ENCODE assay signal across 20 mouse cellular contexts in genomic region chr14:78347715-78348114, GRCm38 (mm10). TPM values are rescaled to one million over a fixed set of nuclear protein-coding genes. Genes with fewer than 3 reads are reported as not detected.
DNase-seq lines count a peak whose midpoint lies in the region; ATAC-seq and TF ChIP-seq lines count a peak whose summit lies in the region.
"Had no signal": no experiment of that assay in that cellular context is flagged by ENCODE, and none has a peak within 500 bp of the region (broad histone marks: within the 10 kb centered on the region; RNA-seq: fewer than 3 reads in every experiment).

No protein-coding gene starts in this region.

- intact Hi-C loops in left cerebral cortex, adult 2 months (cut with DNase I): no loop called here

- no peaks in the 10 kb centered on the region for H3K27me3 ChIP-seq in forebrain, embryonic 10.5 days (ENCODE audit: poor library complexity, severe bottlenecking)
- H3K27me3 ChIP-seq in forebrain, embryonic 16.5 days (replicated peaks; ENCODE audit: control insufficient read depth, insufficient read depth, low read length): no peaks in the 10 kb centered on the region
- no peaks in the 10 kb centered on the region for H3K27me3 ChIP-seq in Patski
- no peaks in the 10 kb centered on the region for H3K27me3 ChIP-seq in lung, postnatal 0 days (replicated peaks; ENCODE audit: insufficient read depth, low read length)
- H3K27me3 ChIP-seq: embryonic facial prominence, embryonic 12.5 days; forebrain, embryonic 12.5 days had no signal

- no peak overlapping the region for H3K4me3 ChIP-seq in forebrain, embryonic 10.5 days
- no peak overlapping the region for H3K4me3 ChIP-seq in forebrain, embryonic 16.5 days (replicated peaks; ENCODE audit: low read length)
- H3K4me3 ChIP-seq in lung, postnatal 0 days (ENCODE audit: low read depth, low read length): no peak overlapping the region
- no peak overlapping the region for H3K4me3 ChIP-seq in left cerebral cortex, adult 2 months
- H3K4me3 ChIP-seq: embryonic facial prominence, embryonic 10.5 days; embryonic facial prominence, embryonic 12.5 days; forebrain, embryonic 12.5 days had no signal

- H3K4me2 ChIP-seq in forebrain, embryonic 16.5 days (ENCODE audit: low read length): no peak overlapping the region
- H3K4me2 ChIP-seq in lung, postnatal 0 days (replicated peaks; ENCODE audit: low read depth, low read length): no peak overlapping the region
- H3K4me2 ChIP-seq: embryonic facial prominence, embryonic 12.5 days; forebrain, embryonic 12.5 days had no signal

- ATAC-seq in forebrain, embryonic 16.5 days: no peak
- peak; percentile 98 for ATAC-seq in Patski
- no peak for ATAC-seq in lung, postnatal 0 days
- ATAC-seq: forebrain, embryonic 14.5 days; forebrain, postnatal 0 days had no signal

- no peaks in the 10 kb centered on the region for H3K9me3 ChIP-seq in forebrain, embryonic 10.5 days
- no peaks in the 10 kb centered on the region for H3K9me3 ChIP-seq in forebrain, embryonic 16.5 days (ENCODE audit: control insufficient read depth, low read length)
- no peaks in the 10 kb centered on the region for H3K9me3 ChIP-seq in lung, postnatal 0 days (ENCODE audit: low read length)
- H3K9me3 ChIP-seq: embryonic facial prominence, embryonic 10.5 days; embryonic facial prominence, embryonic 12.5 days; forebrain, embryonic 12.5 days had no signal

- no peak overlapping the region for H3K9ac ChIP-seq in forebrain, embryonic 16.5 days (replicated peaks; ENCODE audit: low read depth, low read length)
- H3K9ac ChIP-seq in lung, postnatal 0 days (replicated peaks; ENCODE audit: low read depth): no peak overlapping the region
- H3K9ac ChIP-seq: embryonic facial prominence, embryonic 12.5 days; forebrain, embryonic 12.5 days; forebrain, postnatal 0 days had no signal

- no peaks in the 10 kb centered on the region for H3K36me3 ChIP-seq in forebrain, embryonic 10.5 days (replicated peaks)
- no peaks in the 10 kb centered on the region for H3K36me3 ChIP-seq in forebrain, embryonic 16.5 days (ENCODE audit: control insufficient read depth, insufficient read depth)
- H3K36me3 ChIP-seq in lung, postnatal 0 days (ENCODE audit: insufficient read depth, low read length): no peaks in the 10 kb centered on the region
- H3K36me3 ChIP-seq: embryonic facial prominence, embryonic 10.5 days; embryonic facial prominence, embryonic 12.5 days; forebrain, embryonic 12.5 days had no signal

- no peaks in the 10 kb centered on the region for H3K4me1 ChIP-seq in forebrain, embryonic 10.5 days
- no peaks in the 10 kb centered on the region for H3K4me1 ChIP-seq in forebrain, embryonic 16.5 days (replicated peaks; ENCODE audit: control insufficient read depth, insufficient read depth, low read length)
- H3K4me1 ChIP-seq in lung, postnatal 0 days (ENCODE audit: insufficient read depth, low read depth, low read length): no peaks in the 10 kb centered on the region
- H3K4me1 ChIP-seq: embryonic facial prominence, embryonic 10.5 days; embryonic facial prominence, embryonic 12.5 days; forebrain, embryonic 12.5 days had no signal

- no peak overlapping the region for H3K27ac ChIP-seq in forebrain, embryonic 10.5 days
- H3K27ac ChIP-seq in forebrain, embryonic 16.5 days (ENCODE audit: low read length): no peak overlapping the region
- H3K27ac ChIP-seq in lung, postnatal 0 days (ENCODE audit: low read length): no peak overlapping the region
- no peak overlapping the region for H3K27ac ChIP-seq in left cerebral cortex, adult 2 months
- H3K27ac ChIP-seq: embryonic facial prominence, embryonic 10.5 days; embryonic facial prominence, embryonic 12.5 days; forebrain, embryonic 12.5 days had no signal

- TF ChIP-seq EP300 in lung, postnatal 0 days (IDR thresholded peaks at IDR 0.05): no peak

- peak; percentile 4 for TF ChIP-seq CTCF in Patski (IDR thresholded peaks at IDR 0.05)
- no peak for TF ChIP-seq CTCF in lung, postnatal 0 days (IDR thresholded peaks at IDR 0.05)
- no peak for TF ChIP-seq CTCF in left cerebral cortex, adult 2 months (IDR thresholded peaks at IDR 0.05)

- DNase-seq in forebrain, embryonic 10.5 days (ENCODE audit: extremely low spot score, low spot score): peak; percentile 6
- no peak for DNase-seq in Patski (ENCODE audit: low read depth, low spot score)
- DNase-seq in lung, postnatal 0 days (ENCODE audit: low spot score): no peak
- no peak for DNase-seq in left cerebral cortex, adult 2 months (ENCODE audit: extremely low spot score in 1 of 2, low spot score in 2 of 2)
- DNase-seq: adrenal gland, adult 2 months; adrenal gland, postnatal 10 days; adrenal gland, postnatal 25 days; cerebellum, adult 11 months; cerebellum, adult 2 months; cerebellum, adult 9-10 months; cerebellum, postnatal 10 days; cerebellum, postnatal 25 days; forebrain, postnatal 0 days had no signal

- CTCF ChIA-PET in Patski (lab: Charles Lee): no interaction called here

- WGBS in forebrain, embryonic 10.5 days: 84% methylated on average over 2 of the region's 2 CpGs
- WGBS in forebrain, embryonic 16.5 days: 90% methylated on average over 2 of the region's 2 CpGs
- WGBS in lung, postnatal 0 days: 70% methylated on average over 2 of the region's 2 CpGs

- POLR2A ChIA-PET in Patski (lab: Charles Lee): no interaction called here

- in situ Hi-C loops in Patski (cut with MboI; ENCODE audit: low pct_unique_long_range_greater_than_20kb): no loop called here

RNA-seq across cellular contexts. Expression of gene Tnfsf11, which starts 39.9 kb away (rescaled TPM):
- polyA plus RNA-seq in forebrain, embryonic 10.5 days (2016; fragmentation: Nextera tagmentation; extraction: Ambion mirVana): 0.19 and 0.26 TPM in 2 replicates
- polyA plus RNA-seq in forebrain, embryonic 16.5 days (2015; fragmentation: Nextera tagmentation; extraction: Ambion mirVana): 0.15 and 0.17 TPM in 2 replicates
- not detected for polyA plus RNA-seq in Patski (2021)
- 0.05 and 0.06 TPM in 2 replicates for polyA plus RNA-seq in lung, postnatal 0 days (2015; fragmentation: Nextera tagmentation; extraction: Ambion mirVana)
- not detected for total RNA-seq in left cerebral cortex, adult 2 months (2021)
- total RNA-seq: adrenal gland, adult 2 months; adrenal gland, postnatal 25 days; adrenal gland, postnatal 4 days; MEL had no signal
- polyA plus RNA-seq: adrenal gland, adult 2 months; cerebellum, adult 2 months; forebrain, embryonic 14.5 days had no signal
